Mouse (Mus musculus): ENCODE results near the gene Hexdc. TPM values are rescaled to one million over a fixed set of nuclear protein-coding genes. Genes with fewer than 3 reads are reported as not detected.
A peak's percentile ranks its signal among the peaks of the same experiment; 100 is the strongest.

Hexdc gene
- polyA plus RNA-seq, 1 experiment from 2014 or later: 5.7 TPM

- no peaks in the 10 kb centered on the region for H3K4me1 ChIP-seq (replicated peaks; ENCODE audit: control insufficient read depth, insufficient read depth)
- H3K9me3 ChIP-seq (ENCODE audit: control insufficient read depth, low read length): no peaks in the 10 kb centered on the region
- 0 out of 2 replicates have a peak overlapping the region, but pooled peaks have one; percentile 40 for H3K27ac ChIP-seq (replicated peaks)
- TF ChIP-seq EP300 (optimal IDR thresholded peaks at IDR 0.05) (no peak), CTCF (IDR thresholded peaks at IDR 0.05; ENCODE audit: low read depth) (no peak)
- DNase-seq (ENCODE audit: low spot score) (no peak), ATAC-seq (ENCODE audit: low FRiP score, low TSS enrichment) (no peak; the same call in 1 of the 2 replicates)
- H3K27me3 ChIP-seq (ENCODE audit: control insufficient read depth, insufficient read depth, low read length): no peaks in the 10 kb centered on the region
- no peak overlapping the region for H3K9ac ChIP-seq (ENCODE audit: low read length)
- no peak overlapping the region for H3K4me2 ChIP-seq (replicated peaks; ENCODE audit: low read depth)
- no peaks in the 10 kb centered on the region for H3K36me3 ChIP-seq (ENCODE audit: control insufficient read depth, insufficient read depth, low read length)
- WGBS: 17% methylated on average over 2 of the region's 2 CpGs
- no peak overlapping the region for H3K4me3 ChIP-seq (ENCODE audit: low read depth, low read length)
Observed at GRCm38 (mm10) chr11:121198622-121199021, 5.6 kb upstream of the Hexdc start.

GRCm38 (mm10) chr11:121199851-121200250 lies 4.4 kb upstream of the Hexdc start:
- Histone ChIP-seq H3K4me1 (replicated peaks; ENCODE audit: control insufficient read depth, insufficient read depth) (no peaks in the 10 kb centered on the region), H3K27ac (replicated peaks) (no peak overlapping the region), H3K4me3 (ENCODE audit: low read depth, low read length) (no peak overlapping the region), H3K27me3 (ENCODE audit: control insufficient read depth, insufficient read depth, low read length) (no peaks in the 10 kb centered on the region), H3K9me3 (ENCODE audit: control insufficient read depth, low read length) (no peaks in the 10 kb centered on the region), H3K9ac (ENCODE audit: low read length) (no peak overlapping the region), H3K36me3 (ENCODE audit: control insufficient read depth, insufficient read depth, low read length) (no peaks in the 10 kb centered on the region), H3K4me2 (replicated peaks; ENCODE audit: low read depth) (no peak overlapping the region)
- TF ChIP-seq CTCF (IDR thresholded peaks at IDR 0.05; ENCODE audit: low read depth) (no peak), EP300 (optimal IDR thresholded peaks at IDR 0.05) (no peak)
- 74% methylated on average over 4 of the region's 4 CpGs for WGBS
- ATAC-seq (ENCODE audit: low FRiP score, low TSS enrichment): no peak
- no peak for DNase-seq (ENCODE audit: low spot score)

- Histone ChIP-seq H3K4me1 (replicated peaks; ENCODE audit: control insufficient read depth, insufficient read depth) (no peaks in the 10 kb centered on the region), H3K9ac (ENCODE audit: low read length) (no peak overlapping the region), H3K27ac (replicated peaks) (no peak overlapping the region), H3K27me3 (ENCODE audit: control insufficient read depth, insufficient read depth, low read length) (no peaks in the 10 kb centered on the region), H3K36me3 (ENCODE audit: control insufficient read depth, insufficient read depth, low read length) (no peaks in the 10 kb centered on the region), H3K4me3 (ENCODE audit: low read depth, low read length) (no peak overlapping the region), H3K9me3 (ENCODE audit: control insufficient read depth, low read length) (no peaks in the 10 kb centered on the region), H3K4me2 (replicated peaks; ENCODE audit: low read depth) (no peak overlapping the region)
- no peak for ATAC-seq (ENCODE audit: low FRiP score, low TSS enrichment)
- DNase-seq (ENCODE audit: low spot score): no peak
- TF ChIP-seq CTCF (IDR thresholded peaks at IDR 0.05; ENCODE audit: low read depth) (no peak), EP300 (optimal IDR thresholded peaks at IDR 0.05) (no peak)
- WGBS: 94% methylated on average over 6 of the region's 6 CpGs
Observed at GRCm38 (mm10) chr11:121200781-121201180, 3.5 kb upstream of the Hexdc start.

- H3K9me3 ChIP-seq (ENCODE audit: control insufficient read depth, low read length): no peaks in the 10 kb centered on the region
- DNase-seq (ENCODE audit: low spot score) (peak; percentile 57), ATAC-seq (ENCODE audit: low FRiP score, low TSS enrichment) (no peak)
- WGBS: 33% methylated on average over 11 of the region's 11 CpGs
- TF ChIP-seq CTCF (IDR thresholded peaks at IDR 0.05; ENCODE audit: low read depth) (peak; percentile 80), EP300 (optimal IDR thresholded peaks at IDR 0.05) (no peak)
- no peak overlapping the region for H3K4me3 ChIP-seq (ENCODE audit: low read depth, low read length)
- H3K27ac ChIP-seq (replicated peaks): no peak overlapping the region
- H3K27me3 ChIP-seq (ENCODE audit: control insufficient read depth, insufficient read depth, low read length): no peaks in the 10 kb centered on the region
- H3K4me1 ChIP-seq (replicated peaks; ENCODE audit: control insufficient read depth, insufficient read depth): no peaks in the 10 kb centered on the region
- no peak overlapping the region for H3K9ac ChIP-seq (ENCODE audit: low read length)
- H3K4me2 ChIP-seq (replicated peaks; ENCODE audit: low read depth): no peak overlapping the region
- H3K36me3 ChIP-seq (ENCODE audit: control insufficient read depth, insufficient read depth, low read length): no peaks in the 10 kb centered on the region
Observed at GRCm38 (mm10) chr11:121201436-121202198, 2.6 kb upstream of the Hexdc start.

GRCm38 (mm10) chr11:121203859-121204160 lies 423 bp upstream of the Hexdc start:
- Histone ChIP-seq H3K4me1 (replicated peaks; ENCODE audit: control insufficient read depth, insufficient read depth) (no peaks in the 10 kb centered on the region), H3K4me3 (ENCODE audit: low read depth, low read length) (peak overlapping the region; percentile 74), H3K27me3 (ENCODE audit: control insufficient read depth, insufficient read depth, low read length) (no peaks in the 10 kb centered on the region), H3K9me3 (ENCODE audit: control insufficient read depth, low read length) (no peaks in the 10 kb centered on the region), H3K9ac (ENCODE audit: low read length) (no peak overlapping the region), H3K27ac (replicated peaks) (no peak overlapping the region), H3K36me3 (ENCODE audit: control insufficient read depth, insufficient read depth, low read length) (no peaks in the 10 kb centered on the region; the same call in 1 of the 2 replicates), H3K4me2 (replicated peaks; ENCODE audit: low read depth) (peak overlapping the region; percentile 68)
- 0% methylated on average over 5 of the region's 5 CpGs for WGBS
- DNase-seq (ENCODE audit: low spot score) (no peak), ATAC-seq (ENCODE audit: low FRiP score, low TSS enrichment) (no peak)
- TF ChIP-seq EP300 (optimal IDR thresholded peaks at IDR 0.05): no peak

- Histone ChIP-seq H3K4me1 (replicated peaks; ENCODE audit: control insufficient read depth, insufficient read depth) (no peaks in the 10 kb centered on the region), H3K27me3 (ENCODE audit: control insufficient read depth, insufficient read depth, low read length) (no peaks in the 10 kb centered on the region), H3K27ac (replicated peaks) (no peak overlapping the region), H3K36me3 (ENCODE audit: control insufficient read depth, insufficient read depth, low read length) (0 out of 2 replicates have a peak, but pooled peaks cover 1% of the 10 kb centered on the region), H3K4me3 (ENCODE audit: low read depth, low read length) (no peak overlapping the region), H3K9ac (ENCODE audit: low read length) (no peak overlapping the region), H3K4me2 (replicated peaks; ENCODE audit: low read depth) (no peak overlapping the region), H3K9me3 (ENCODE audit: control insufficient read depth, low read length) (no peaks in the 10 kb centered on the region)
- no peak for ATAC-seq (ENCODE audit: low FRiP score, low TSS enrichment)
- DNase-seq (ENCODE audit: low spot score): no peak
- TF ChIP-seq EP300 (optimal IDR thresholded peaks at IDR 0.05) (no peak), CTCF (IDR thresholded peaks at IDR 0.05; ENCODE audit: low read depth) (no peak)
- WGBS: 97% methylated on average over 3 of the region's 3 CpGs
Observed at GRCm38 (mm10) chr11:121216831-121217230, 12.6 kb downstream of the Hexdc start.
